ENCODE assay signal across 8 mouse cellular contexts in the genomic region with DNA sequence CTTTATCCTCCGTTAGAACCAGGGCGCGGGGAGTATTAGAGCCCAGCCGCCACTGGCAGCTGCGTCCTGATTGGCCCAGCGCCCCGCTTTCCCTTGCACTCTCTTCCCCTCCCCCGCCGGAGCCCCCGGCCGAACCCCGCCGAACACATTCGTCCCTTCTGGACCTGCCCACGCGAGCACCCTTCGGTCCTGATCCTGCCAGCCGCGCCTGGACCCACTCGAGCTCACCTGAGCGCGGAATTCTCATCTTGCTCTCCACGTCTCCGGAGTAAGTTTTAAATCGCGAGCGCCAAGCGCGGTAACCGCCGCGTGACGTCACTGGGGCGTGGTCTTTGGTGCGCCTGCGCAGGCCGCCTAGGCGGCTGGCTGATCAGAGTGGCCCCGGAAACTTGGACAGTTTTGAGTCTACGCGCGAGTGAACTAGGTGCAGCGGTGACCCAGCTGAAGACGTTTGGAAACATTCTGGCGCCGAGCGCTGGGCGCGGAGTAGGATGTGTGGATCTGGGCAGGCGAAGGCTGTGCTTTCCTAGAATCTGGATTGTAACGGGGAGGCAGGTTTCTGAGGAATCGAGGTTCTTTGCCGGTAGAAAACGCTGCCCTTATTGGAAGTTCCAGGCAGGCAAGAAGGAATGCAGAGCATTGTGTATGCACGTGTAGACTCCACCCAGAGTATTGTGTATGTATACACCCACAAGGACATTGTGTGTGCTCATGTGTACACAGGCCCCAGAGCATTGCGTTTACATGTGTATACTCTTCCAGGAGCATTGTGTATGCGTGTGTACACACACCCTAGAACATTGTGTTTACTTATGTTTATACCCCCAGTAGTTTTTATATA. TPM values are rescaled to one million over a fixed set of nuclear protein-coding genes. Genes with fewer than 3 reads are reported as not detected.
DNase-seq lines count a peak whose midpoint lies in the region; ATAC-seq and TF ChIP-seq lines count a peak whose summit lies in the region.

A gene (minus strand): TSS at position 334 of the 841 bp plus-strand sequence.

- H3K4me1 ChIP-seq in forebrain, embryonic 11.5 days (replicated peaks; ENCODE audit: control insufficient read depth, insufficient read depth, low read length): peaks cover 11% of the 10 kb centered on the region
- peaks cover 27% of the 10 kb centered on the region for H3K4me1 ChIP-seq in heart, postnatal 0 days (ENCODE audit: control insufficient read depth, insufficient read depth)
- peaks cover 43% of the 10 kb centered on the region for H3K4me1 ChIP-seq in liver, embryonic 16.5 days (ENCODE audit: control insufficient read depth, low read depth, low read length)
- H3K4me1 ChIP-seq in neural tube, embryonic 13.5 days (replicated peaks): peaks cover 46% of the 10 kb centered on the region
- H3K4me1 ChIP-seq in testis, adult 2 months (ENCODE audit: control insufficient read depth, insufficient read depth, low read length): peaks cover 17% of the 10 kb centered on the region

- peak within 1 kb of the TSS; percentile 88 for H3K27ac ChIP-seq in forebrain, embryonic 11.5 days (ENCODE audit: low read depth, low read length)
- peak within 1 kb of the TSS; percentile 88 for H3K27ac ChIP-seq in heart, postnatal 0 days (ENCODE audit: low read depth)
- peak within 1 kb of the TSS; percentile 99 for H3K27ac ChIP-seq in liver, embryonic 16.5 days (ENCODE audit: low read length)
- peak within 1 kb of the TSS; percentile 83 for H3K27ac ChIP-seq in neural tube, embryonic 13.5 days (replicated peaks)
- H3K27ac ChIP-seq in testis, adult 2 months (ENCODE audit: control insufficient read depth, insufficient read depth, low read depth, low read length): peak within 1 kb of the TSS; percentile 98

- no peaks in the 10 kb centered on the region for H3K9me3 ChIP-seq in forebrain, embryonic 11.5 days (ENCODE audit: control insufficient read depth, low read length)
- no peaks in the 10 kb centered on the region for H3K9me3 ChIP-seq in heart, postnatal 0 days (replicated peaks; ENCODE audit: control insufficient read depth, low read length)
- H3K9me3 ChIP-seq in liver, embryonic 16.5 days (replicated peaks; ENCODE audit: control insufficient read depth, low read length): no peaks in the 10 kb centered on the region
- no peaks in the 10 kb centered on the region for H3K9me3 ChIP-seq in neural tube, embryonic 13.5 days

- H3K27me3 ChIP-seq in forebrain, embryonic 11.5 days (ENCODE audit: control insufficient read depth, insufficient read depth, low read length): no peaks in the 10 kb centered on the region
- no peaks in the 10 kb centered on the region for H3K27me3 ChIP-seq in heart, postnatal 0 days (ENCODE audit: control insufficient read depth, insufficient read depth, low read length)
- no peaks in the 10 kb centered on the region for H3K27me3 ChIP-seq in liver, embryonic 16.5 days (ENCODE audit: control insufficient read depth, insufficient read depth, low read depth, low read length)
- no peaks in the 10 kb centered on the region for H3K27me3 ChIP-seq in neural tube, embryonic 13.5 days
- H3K27me3 ChIP-seq in testis, adult 2 months (ENCODE audit: control insufficient read depth, insufficient read depth, low read length): no peaks in the 10 kb centered on the region

- peak; percentile 95 to 98 for DNase-seq in CD8-positive naive resting alpha-beta T cell, adult 2 months (ENCODE audit: low read depth in 2 of 2, low spot score in 2 of 2)
- peak; percentile 77 for DNase-seq in c-Kit-positive CD71-negative TER-119-negative erythroid progenitor cells, embryonic 14.5 days (ENCODE audit: low read depth)
- DNase-seq in forebrain, embryonic 11.5 days (ENCODE audit: low spot score): peak; percentile 96
- DNase-seq in heart, postnatal 0 days (ENCODE audit: low spot score): peak; percentile 85
- DNase-seq in kidney, postnatal 4 days: peak; percentile 97

- WGBS in forebrain, embryonic 11.5 days: 1% methylated on average over 57 of the region's 57 CpGs
- WGBS in heart, postnatal 0 days: 1% methylated on average over 56 of the region's 57 CpGs
- 1% methylated on average over 57 of the region's 57 CpGs for WGBS in liver, embryonic 16.5 days (ENCODE audit: insufficient replicate concordance)
- 1% methylated on average over 57 of the region's 57 CpGs for WGBS in neural tube, embryonic 13.5 days

- peak; percentile 88 for ATAC-seq in forebrain, embryonic 11.5 days (replicated peaks; ENCODE audit: low FRiP score)
- ATAC-seq in heart, postnatal 0 days (ENCODE audit: insufficient read depth, low read depth): peak; percentile 93
- ATAC-seq in liver, embryonic 16.5 days (ENCODE audit: low read depth): peak; percentile 93
- peak; percentile 91 for ATAC-seq in neural tube, embryonic 13.5 days (ENCODE audit: low read depth)

- peak within 1 kb of the TSS; percentile 75 for H3K4me2 ChIP-seq in forebrain, embryonic 11.5 days (ENCODE audit: low read depth, low read length, severe bottlenecking)
- H3K4me2 ChIP-seq in heart, postnatal 0 days (ENCODE audit: low read depth, low read length): peak within 1 kb of the TSS; percentile 72
- peak within 1 kb of the TSS; percentile 90 for H3K4me2 ChIP-seq in liver, embryonic 16.5 days (ENCODE audit: low read depth, low read length)
- peak within 1 kb of the TSS; percentile 77 for H3K4me2 ChIP-seq in neural tube, embryonic 13.5 days

- peak within 1 kb of the TSS; percentile 90 for H3K4me3 ChIP-seq in forebrain, embryonic 11.5 days (ENCODE audit: low read depth, low read length)
- peak within 1 kb of the TSS; percentile 65 for H3K4me3 ChIP-seq in heart, postnatal 0 days (ENCODE audit: low read depth, low read length)
- peak within 1 kb of the TSS; percentile 94 for H3K4me3 ChIP-seq in liver, embryonic 16.5 days (ENCODE audit: low read depth, low read length)
- H3K4me3 ChIP-seq in neural tube, embryonic 13.5 days: peak within 1 kb of the TSS; percentile 80
- peak within 1 kb of the TSS; percentile 97 for H3K4me3 ChIP-seq in testis, adult 2 months (ENCODE audit: control insufficient read depth, low read depth, low read length)

- peak; percentile 93 for TF ChIP-seq POLR2A in testis, adult 2 months (IDR thresholded peaks at IDR 0.05; ENCODE audit: control insufficient read depth, low read depth, low read length)

- peak within 1 kb of the TSS; percentile 84 for H3K9ac ChIP-seq in forebrain, embryonic 11.5 days (ENCODE audit: low read length)
- H3K9ac ChIP-seq in heart, postnatal 0 days (replicated peaks; ENCODE audit: low read depth, low read length): peak within 1 kb of the TSS; percentile 59
- H3K9ac ChIP-seq in liver, embryonic 16.5 days (ENCODE audit: low read depth, low read length): peak within 1 kb of the TSS; percentile 92
- peak within 1 kb of the TSS; percentile 74 for H3K9ac ChIP-seq in neural tube, embryonic 13.5 days

- no peak for TF ChIP-seq EP300 in heart, postnatal 0 days (IDR thresholded peaks at IDR 0.05; ENCODE audit: low read depth)

- no peak for TF ChIP-seq CTCF in heart, postnatal 0 days (IDR thresholded peaks at IDR 0.05; ENCODE audit: low read depth)
- TF ChIP-seq CTCF in testis, adult 2 months (IDR thresholded peaks at IDR 0.05; ENCODE audit: control insufficient read depth, insufficient read depth, insufficient replicate concordance, low read depth, low read length): no peak

- no peaks in the 10 kb centered on the region for H3K36me3 ChIP-seq in forebrain, embryonic 11.5 days (ENCODE audit: control insufficient read depth, insufficient read depth, low read length)
- H3K36me3 ChIP-seq in heart, postnatal 0 days (replicated peaks; ENCODE audit: control insufficient read depth, insufficient read depth, low read length): no peaks in the 10 kb centered on the region
- H3K36me3 ChIP-seq in liver, embryonic 16.5 days (ENCODE audit: control insufficient read depth, insufficient read depth): peaks cover under 1% of the 10 kb centered on the region; the same call in 1 of the 2 replicates
- no peaks in the 10 kb centered on the region for H3K36me3 ChIP-seq in neural tube, embryonic 13.5 days
- H3K36me3 ChIP-seq in testis, adult 2 months (ENCODE audit: control insufficient read depth, insufficient read depth, low read length): no peaks in the 10 kb centered on the region

RNA-seq across cellular contexts. Expression of the gene that starts here (rescaled TPM):
- polyA plus RNA-seq in forebrain, embryonic 11.5 days (2014; fragmentation: Nextera tagmentation; extraction: Ambion mirVana): 130 and 132 TPM in 2 replicates
- 17.0 and 33.4 TPM in 2 replicates for total RNA-seq in heart, postnatal 0 days (2014; rRNA removed; ENCODE audit: low replicate concordance)
- 14.7 and 15.6 TPM in 2 replicates for polyA plus RNA-seq in heart, postnatal 0 days (2015; fragmentation: Nextera tagmentation; extraction: Ambion mirVana)
- polyA plus RNA-seq in liver, embryonic 16.5 days (2015; fragmentation: Nextera tagmentation; extraction: Ambion mirVana): 54.8 and 60.1 TPM in 2 replicates
- 19.8 and 21.2 TPM in 2 replicates for polyA plus RNA-seq in neural tube, embryonic 13.5 days (2015; fragmentation: Nextera tagmentation; extraction: Ambion mirVana)
- 6.0 and 6.1 TPM in 2 replicates for polyA plus RNA-seq in testis, adult 2 months (2012; rRNA removed)

Comparison
In these comparisons a context has a peak if more than half of its experiments do, and no peak if none do; other contexts are left out.
1. Peak in every context shown above with its lines: DNase-seq, ATAC-seq, H3K4me3 ChIP-seq and H3K27ac ChIP-seq.